Mouse (Mus musculus) heart, postnatal 0 days (tissue): ENCODE results near the gene Scube2.

Source experiments
- CTCF ChIP-seq: IDR thresholded peaks from 2 replicates; pipeline ENCODE4 v1.5.1; 2016; ENCODE audit warnings: antibody characterized with exemption, control low read depth, low read depth
- EP300 ChIP-seq: IDR thresholded peaks from 2 replicates; pipeline ENCODE4 v1.6.1; 2016; ENCODE audit warnings: antibody characterized with exemption, low read depth

GRCm38 (mm10) chr7:109875033-109875432, 9.6 kb upstream of the Scube2 start:
- TF ChIP-seq CTCF = no peak
- TF ChIP-seq EP300 = no peak
